Mouse (Mus musculus): ENCODE measurements around the gene Kcp.

DNA sequence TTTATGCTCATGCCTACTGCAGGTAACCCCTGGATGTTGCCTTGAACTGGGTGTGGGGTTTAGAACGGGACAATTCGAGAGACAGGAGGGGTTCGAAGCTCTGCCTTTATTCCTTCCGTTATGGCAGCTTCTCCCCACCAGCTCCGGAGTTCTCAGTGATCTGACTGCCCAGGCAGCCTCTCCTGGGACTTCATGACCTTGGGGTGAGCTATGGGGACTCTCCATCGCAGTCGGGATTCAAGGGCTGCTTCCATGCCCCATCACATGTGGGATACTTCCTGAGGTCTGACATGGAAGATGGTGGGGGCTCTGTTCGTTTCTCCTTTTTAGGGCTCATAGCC is 20.4 kb upstream of the Kcp start:
- TF ChIP-seq CTCF (conservative IDR thresholded peaks at IDR 0.05 in 1 of 2, IDR thresholded peaks at IDR 0.05 in 1 of 2; ENCODE audit: low read depth in 2 of 2, low read length in 2 of 2) (no peak), POLR2A (IDR thresholded peaks at IDR 0.05; ENCODE audit: low read depth, low read length) (no peak; the same call in 1 of the 2 replicates), ELF1 (IDR thresholded peaks at IDR 0.05; ENCODE audit: low read depth, low read length) (no peak), USF1 (IDR thresholded peaks at IDR 0.05; ENCODE audit: low read depth, low read length) (no peak), MAX (IDR thresholded peaks at IDR 0.05; ENCODE audit: low read length) (no peak), ETS1 (conservative IDR thresholded peaks at IDR 0.05; ENCODE audit: low read depth, low read length) (no peak), UBTF (IDR thresholded peaks at IDR 0.05; ENCODE audit: low read depth, low read length) (no peak), ZNF384 (IDR thresholded peaks at IDR 0.05; ENCODE audit: low read depth, low read length) (no peak), GABPA (IDR thresholded peaks at IDR 0.05; ENCODE audit: insufficient replicate concordance, low read depth, low read length) (no peak), ZMIZ1 (IDR thresholded peaks at IDR 0.05; ENCODE audit: low read depth, low read length) (no peak)

All from CH12.LX (cell line).